In genomic region chr15:36924171-36924570, GRCm38 (mm10) we compare ENCODE assay signal across 11 mouse cellular contexts.
DNase-seq lines count a peak whose midpoint lies in the region; ATAC-seq and TF ChIP-seq lines count a peak whose summit lies in the region.
"Had no signal": no experiment of that assay in that cellular context is flagged by ENCODE, and none has a peak within 500 bp of the region (broad histone marks: within the 10 kb centered on the region; RNA-seq: fewer than 3 reads in every experiment).

No protein-coding gene starts in this region.

- no peak overlapping the region for H3K27ac ChIP-seq in lung, embryonic 14.5 days (ENCODE audit: low read depth)
- no peak overlapping the region for H3K27ac ChIP-seq in forebrain, embryonic 13.5 days
- H3K27ac ChIP-seq: liver, embryonic 13.5 days had no signal

- 53% methylated on average over 6 of the region's 6 CpGs for WGBS in lung, embryonic 14.5 days
- 81% methylated on average over 6 of the region's 6 CpGs for WGBS in forebrain, embryonic 13.5 days

- H3K4me3 ChIP-seq in lung, embryonic 14.5 days (ENCODE audit: low read depth, low read length), result no peak overlapping the region
- H3K4me3 ChIP-seq in forebrain, embryonic 13.5 days, result no peak overlapping the region
- H3K4me3 ChIP-seq: liver, embryonic 13.5 days had no signal

- ATAC-seq in lung, embryonic 14.5 days (ENCODE audit: insufficient read depth), result no peak; the same call in 1 of the 2 replicates
- no peak for ATAC-seq in forebrain, embryonic 13.5 days
- ATAC-seq: Patski had no signal

- no peaks in the 10 kb centered on the region for H3K27me3 ChIP-seq in lung, embryonic 14.5 days (ENCODE audit: insufficient read depth, low read length)
- no peaks in the 10 kb centered on the region for H3K27me3 ChIP-seq in forebrain, embryonic 13.5 days
- H3K27me3 ChIP-seq: liver, embryonic 13.5 days; Patski had no signal

- DNase-seq in 3134 (ENCODE audit: extremely low read depth, insufficient read length, low spot score), result peak; percentile 78
- DNase-seq in NIH3T3 (ENCODE audit: low read depth), result peak; percentile 75
- DNase-seq in fibroblast of lung, adult 2 months (ENCODE audit: low read depth), result peak; percentile 70
- peak; percentile 25 for DNase-seq in lung, embryonic 14.5 days
- DNase-seq in layer of hippocampus, postnatal 25 days (ENCODE audit: extremely low spot score in 1 of 2, low spot score in 1 of 2), result no peak
- no peak for DNase-seq in gastrocnemius, postnatal 25 days
- DNase-seq in liver, result no peak
- DNase-seq: liver, embryonic 13.5 days; retina, postnatal 1 day had no signal

- H3K4me2 ChIP-seq in lung, embryonic 14.5 days, result no peak overlapping the region
- H3K4me2 ChIP-seq in forebrain, embryonic 13.5 days, result no peak overlapping the region
- H3K4me2 ChIP-seq: liver, embryonic 13.5 days had no signal

- no peak for TF ChIP-seq CTCF in lung, embryonic 14.5 days (IDR thresholded peaks at IDR 0.05; ENCODE audit: low read depth)

- no peak overlapping the region for H3K9ac ChIP-seq in lung, embryonic 14.5 days
- no peak overlapping the region for H3K9ac ChIP-seq in forebrain, embryonic 13.5 days
- H3K9ac ChIP-seq: liver, embryonic 13.5 days had no signal

- H3K4me1 ChIP-seq in lung, embryonic 14.5 days (ENCODE audit: insufficient read depth), result 0 out of 2 replicates have a peak, but pooled peaks cover 2% of the 10 kb centered on the region
- no peaks in the 10 kb centered on the region for H3K4me1 ChIP-seq in forebrain, embryonic 13.5 days
- H3K4me1 ChIP-seq: liver, embryonic 13.5 days had no signal

- H3K36me3 ChIP-seq in lung, embryonic 14.5 days (ENCODE audit: insufficient read depth), result no peaks in the 10 kb centered on the region
- no peaks in the 10 kb centered on the region for H3K36me3 ChIP-seq in forebrain, embryonic 13.5 days (ENCODE audit: poor library complexity, severe bottlenecking)
- H3K36me3 ChIP-seq: liver, embryonic 13.5 days had no signal

- H3K9me3 ChIP-seq in lung, embryonic 14.5 days (ENCODE audit: low read depth, low read length), result no peaks in the 10 kb centered on the region
- no peaks in the 10 kb centered on the region for H3K9me3 ChIP-seq in forebrain, embryonic 13.5 days (replicated peaks)
- H3K9me3 ChIP-seq: liver, embryonic 13.5 days had no signal

Comparison
In these comparisons a context has a peak if more than half of its experiments do, and no peak if none do; other contexts are left out.
1. DNase-seq: peak in 3134 (single experiment), NIH3T3 (single experiment), fibroblast of lung, adult 2 months (single experiment) and lung, embryonic 14.5 days (single experiment); none in layer of hippocampus, postnatal 25 days (0 of 2), gastrocnemius, postnatal 25 days (single experiment) and liver (single experiment).